Mouse (Mus musculus): ENCODE measurements around the gene Ddx52.

Ddx52 gene

GRCm38 (mm10) chr11:83974561-83975346, 32.9 kb downstream of the Ddx52 start:
- no peak for DNase-seq

GRCm38 (mm10) chr11:83975488-83975887, 33.6 kb downstream of the Ddx52 start:
- DNase-seq, result no peak

GRCm38 (mm10) chr11:83976236-83976977, 34.5 kb downstream of the Ddx52 start:
- DNase-seq, result no peak

- no peak for DNase-seq
These were observed 35.9 kb downstream of the Ddx52 start for GRCm38 (mm10) chr11:83977810-83978209.

- no peak for DNase-seq
These were observed 38.1 kb downstream of the Ddx52 start for GRCm38 (mm10) chr11:83979992-83980391.

- no peak for DNase-seq
These were observed 39.5 kb downstream of the Ddx52 start for GRCm38 (mm10) chr11:83981338-83981737.

GRCm38 (mm10) chr11:83991701-83992100, 49.8 kb downstream of the Ddx52 start:
- DNase-seq, result no peak

GRCm38 (mm10) chr11:83993428-83993827, 51.6 kb downstream of the Ddx52 start:
- DNase-seq, result peak; percentile 66

GRCm38 (mm10) chr11:83994481-83994880, 52.6 kb downstream of the Ddx52 start:
- no peak for DNase-seq

GRCm38 (mm10) chr11:83995535-83995950, 53.7 kb downstream of the Ddx52 start:
- no peak for DNase-seq

GRCm38 (mm10) chr11:83997171-83997868, 55.5 kb downstream of the Ddx52 start:
- no peak for DNase-seq

GRCm38 (mm10) chr11:83998993-83999392, 57.1 kb downstream of the Ddx52 start:
- no peak for DNase-seq

- DNase-seq, result no peak
These were observed 57.6 kb downstream of the Ddx52 start for GRCm38 (mm10) chr11:83999411-83999915.

GRCm38 (mm10) chr11:84001257-84001656, 59.4 kb downstream of the Ddx52 start:
- DNase-seq, result no peak

GRCm38 (mm10) chr11:84003986-84004385, 62.1 kb downstream of the Ddx52 start:
- DNase-seq, result no peak

GRCm38 (mm10) chr11:84009001-84009400, 67.1 kb downstream of the Ddx52 start:
- DNase-seq, result no peak

GRCm38 (mm10) chr11:84010411-84010810, 68.5 kb downstream of the Ddx52 start:
- no peak for DNase-seq

- DNase-seq, result no peak
These were observed 69.2 kb downstream of the Ddx52 start for GRCm38 (mm10) chr11:84011050-84011449.

- no peak for DNase-seq
These were observed 69.7 kb downstream of the Ddx52 start for GRCm38 (mm10) chr11:84011576-84011975.

All from lung, postnatal 10 days (tissue).